Mouse (Mus musculus) kidney, embryonic 15.5 days (tissue): ENCODE data around the gene Mark1. TPM values are rescaled to one million over a fixed set of nuclear protein-coding genes. Genes with fewer than 3 reads are reported as not detected.

Experiments used
- ATAC-seq: fragments of 200-750 bp; cut with Nextera tagmentation; replicated peaks from 2 replicates; pipeline ENCODE4 v1.8.0; 2017; ENCODE audit warnings: moderate TSS enrichment; ENCODE audit not compliant: low FRiP score
- H3K27ac ChIP-seq: fragments of 300-500 bp; sonication (generic); 2 replicates; pipeline ENCODE4 v1.5.1; 2015; ENCODE audit warnings: mild to moderate bottlenecking, inconsistent platforms
- H3K27me3 ChIP-seq: fragments of 300-500 bp; sonication (generic); 2 replicates; pipeline ENCODE4 v1.6.1; 2015; ENCODE audit warnings: inconsistent platforms
- H3K36me3 ChIP-seq: fragments of 300-500 bp; sonication (generic); 2 replicates; pipeline ENCODE4 v1.6.1; 2015; ENCODE audit warnings: inconsistent platforms
- H3K4me1 ChIP-seq: fragments of 300-500 bp; sonication (generic); 2 replicates; pipeline ENCODE4 v1.6.1; 2015; ENCODE audit warnings: inconsistent platforms
- H3K4me2 ChIP-seq: fragments of 300-500 bp; sonication (generic); 2 replicates; pipeline ENCODE4 v1.6.1; 2015; ENCODE audit warnings: moderate library complexity, mild to moderate bottlenecking, inconsistent platforms
- H3K4me3 ChIP-seq: fragments of 300-500 bp; sonication (generic); replicated peaks from 2 replicates; pipeline ENCODE4 v1.5.1; 2015; ENCODE audit warnings: mild to moderate bottlenecking, inconsistent platforms
- H3K9ac ChIP-seq: fragments of 300-500 bp; sonication (generic); 2 replicates; pipeline ENCODE4 v1.6.1; 2015; ENCODE audit warnings: mild to moderate bottlenecking, inconsistent platforms
- H3K9me3 ChIP-seq: fragments of 300-500 bp; sonication (generic); replicated peaks from 2 replicates; pipeline ENCODE4 v1.6.1; 2016; ENCODE audit warnings: inconsistent platforms
- WGBS: fragments of 180-500 bp; shearing (Covaris S2); methylation state at CpG from one replicate; pipeline ENCODE4 v1.1.7; 2015; ENCODE audit warnings: mixed read lengths; 5-methylcytosine and 5-hydroxymethylcytosine counted together
- polyA plus RNA-seq: library from polyadenylated mRNA; unstranded; fragments of >200 nt; fragmentation: Nextera tagmentation; extraction: Ambion mirVana; gene quantifications from 2 replicates; pipeline ENCODE4 v1.2.1, GENCODE M21; 2015

Gene Mark1
- polyA plus RNA-seq, 1 experiment from 2014 or later = 1.7 TPM

GRCm38 (mm10) chr1:184958388-184958787 is 41.0 kb downstream of the Mark1 start:
- Histone ChIP-seq H3K9me3 (no peaks in the 10 kb centered on the region; the same call in 1 of the 2 replicates), H3K27ac (no peak overlapping the region), H3K4me2 (no peak overlapping the region), H3K4me3 (no peak overlapping the region), H3K9ac (no peak overlapping the region), H3K27me3 (no peaks in the 10 kb centered on the region), H3K36me3 (no peaks in the 10 kb centered on the region), H3K4me1 (no peaks in the 10 kb centered on the region)
- 71% methylated on average over 6 of the region's 6 CpGs for WGBS
- no peak for ATAC-seq

- Histone ChIP-seq H3K36me3 (no peaks in the 10 kb centered on the region), H3K4me2 (no peak overlapping the region), H3K9ac (no peak overlapping the region), H3K27me3 (no peaks in the 10 kb centered on the region), H3K4me3 (no peak overlapping the region), H3K27ac (no peak overlapping the region), H3K9me3 (no peaks in the 10 kb centered on the region; the same call in 1 of the 2 replicates), H3K4me1 (no peaks in the 10 kb centered on the region)
- 44% methylated on average over 5 of the region's 5 CpGs for WGBS
- no peak for ATAC-seq
These were observed 47.6 kb downstream of the Mark1 start for GRCm38 (mm10) chr1:184951758-184952157.

- Histone ChIP-seq H3K9me3 (no peaks in the 10 kb centered on the region), H3K4me3 (no peak overlapping the region), H3K36me3 (no peaks in the 10 kb centered on the region), H3K9ac (no peak overlapping the region), H3K27me3 (no peaks in the 10 kb centered on the region), H3K4me2 (no peak overlapping the region), H3K27ac (no peak overlapping the region), H3K4me1 (no peaks in the 10 kb centered on the region)
- no peak for ATAC-seq
- 87% methylated on average over 11 of the region's 11 CpGs for WGBS
These were observed 48.3 kb downstream of the Mark1 start for GRCm38 (mm10) chr1:184951057-184951456.

- WGBS = 68% methylated on average over 4 of the region's 4 CpGs
- H3K9ac ChIP-seq = no peak overlapping the region
- no peaks in the 10 kb centered on the region for H3K9me3 ChIP-seq
- H3K27ac ChIP-seq = no peak overlapping the region
- H3K27me3 ChIP-seq = no peaks in the 10 kb centered on the region
- no peak overlapping the region for H3K4me3 ChIP-seq
- no peak for ATAC-seq
- no peaks in the 10 kb centered on the region for H3K36me3 ChIP-seq
- no peaks in the 10 kb centered on the region for H3K4me1 ChIP-seq
- H3K4me2 ChIP-seq = no peak overlapping the region
These were observed 61.3 kb downstream of the Mark1 start for GRCm38 (mm10) chr1:184938106-184938505.

- ATAC-seq = no peak
- H3K36me3 ChIP-seq = no peaks in the 10 kb centered on the region
- no peaks in the 10 kb centered on the region for H3K27me3 ChIP-seq
- H3K9ac ChIP-seq = no peak overlapping the region
- 57% methylated on average over 5 of the region's 5 CpGs for WGBS
- H3K4me1 ChIP-seq = no peaks in the 10 kb centered on the region
- no peak overlapping the region for H3K4me2 ChIP-seq
- no peak overlapping the region for H3K27ac ChIP-seq
- no peak overlapping the region for H3K4me3 ChIP-seq
- H3K9me3 ChIP-seq = no peaks in the 10 kb centered on the region
These were observed 63.4 kb downstream of the Mark1 start for GRCm38 (mm10) chr1:184935980-184936379.

- no peaks in the 10 kb centered on the region for H3K36me3 ChIP-seq
- H3K9ac ChIP-seq = no peak overlapping the region
- 59% methylated on average over 6 of the region's 6 CpGs for WGBS
- no peak overlapping the region for H3K4me2 ChIP-seq
- no peak overlapping the region for H3K4me3 ChIP-seq
- no peak overlapping the region for H3K27ac ChIP-seq
- no peak for ATAC-seq
- H3K4me1 ChIP-seq = no peaks in the 10 kb centered on the region
- H3K9me3 ChIP-seq = no peaks in the 10 kb centered on the region
- H3K27me3 ChIP-seq = no peaks in the 10 kb centered on the region
These were observed 63.9 kb downstream of the Mark1 start for GRCm38 (mm10) chr1:184935490-184935889.

GRCm38 (mm10) chr1:184931097-184931496 is 68.3 kb downstream of the Mark1 start:
- 89% methylated on average over 6 of the region's 6 CpGs for WGBS
- Histone ChIP-seq H3K9ac (no peak overlapping the region), H3K27ac (no peak overlapping the region), H3K4me3 (no peak overlapping the region), H3K36me3 (no peaks in the 10 kb centered on the region), H3K27me3 (no peaks in the 10 kb centered on the region), H3K4me2 (no peak overlapping the region), H3K9me3 (no peaks in the 10 kb centered on the region), H3K4me1 (no peaks in the 10 kb centered on the region)
- no peak for ATAC-seq

- H3K36me3 ChIP-seq = no peaks in the 10 kb centered on the region
- H3K27me3 ChIP-seq = no peaks in the 10 kb centered on the region
- no peak overlapping the region for H3K27ac ChIP-seq
- WGBS = 90% methylated on average over 1 of the region's 1 CpGs
- H3K9ac ChIP-seq = no peak overlapping the region
- no peak overlapping the region for H3K4me2 ChIP-seq
- no peak for ATAC-seq
- H3K9me3 ChIP-seq = no peaks in the 10 kb centered on the region
- H3K4me1 ChIP-seq = no peaks in the 10 kb centered on the region
- no peak overlapping the region for H3K4me3 ChIP-seq
These were observed 71.0 kb downstream of the Mark1 start for GRCm38 (mm10) chr1:184928382-184928781.

GRCm38 (mm10) chr1:184927911-184928310 is 71.5 kb downstream of the Mark1 start:
- H3K36me3 ChIP-seq = no peaks in the 10 kb centered on the region
- no peak for ATAC-seq
- WGBS = 94% methylated on average over 1 of the region's 1 CpGs
- H3K4me2 ChIP-seq = no peak overlapping the region
- H3K4me1 ChIP-seq = no peaks in the 10 kb centered on the region
- H3K27me3 ChIP-seq = no peaks in the 10 kb centered on the region
- H3K4me3 ChIP-seq = no peak overlapping the region
- H3K9ac ChIP-seq = no peak overlapping the region
- H3K9me3 ChIP-seq = no peaks in the 10 kb centered on the region
- H3K27ac ChIP-seq = no peak overlapping the region

GRCm38 (mm10) chr1:184922824-184923223 is 76.5 kb downstream of the Mark1 start:
- no peak overlapping the region for H3K4me3 ChIP-seq
- H3K9ac ChIP-seq = no peak overlapping the region
- no peaks in the 10 kb centered on the region for H3K27me3 ChIP-seq
- H3K36me3 ChIP-seq = peaks cover 15% of the 10 kb centered on the region
- ATAC-seq = no peak
- H3K4me1 ChIP-seq = no peaks in the 10 kb centered on the region
- no peak overlapping the region for H3K4me2 ChIP-seq
- no peak overlapping the region for H3K27ac ChIP-seq
- no peaks in the 10 kb centered on the region for H3K9me3 ChIP-seq
- 82% methylated on average over 13 of the region's 13 CpGs for WGBS

GRCm38 (mm10) chr1:184920057-184920456 is 79.3 kb downstream of the Mark1 start:
- H3K36me3 ChIP-seq = peaks cover 15% of the 10 kb centered on the region
- ATAC-seq = no peak
- H3K27ac ChIP-seq = no peak overlapping the region
- H3K4me3 ChIP-seq = no peak overlapping the region
- no peaks in the 10 kb centered on the region for H3K9me3 ChIP-seq
- H3K4me2 ChIP-seq = no peak overlapping the region
- 73% methylated on average over 5 of the region's 5 CpGs for WGBS
- no peaks in the 10 kb centered on the region for H3K4me1 ChIP-seq
- no peaks in the 10 kb centered on the region for H3K27me3 ChIP-seq
- H3K9ac ChIP-seq = no peak overlapping the region

- ATAC-seq = no peak
- 93% methylated on average over 5 of the region's 5 CpGs for WGBS
- H3K4me2 ChIP-seq = no peak overlapping the region
- no peaks in the 10 kb centered on the region for H3K27me3 ChIP-seq
- no peaks in the 10 kb centered on the region for H3K9me3 ChIP-seq
- H3K4me1 ChIP-seq = no peaks in the 10 kb centered on the region
- no peak overlapping the region for H3K27ac ChIP-seq
- H3K4me3 ChIP-seq = no peak overlapping the region
- H3K36me3 ChIP-seq = peaks cover 18% of the 10 kb centered on the region
- H3K9ac ChIP-seq = no peak overlapping the region
These were observed 81.0 kb downstream of the Mark1 start for GRCm38 (mm10) chr1:184918227-184918888.

- Histone ChIP-seq H3K27me3 (no peaks in the 10 kb centered on the region), H3K27ac (no peak overlapping the region), H3K4me3 (no peak overlapping the region), H3K9me3 (no peaks in the 10 kb centered on the region), H3K36me3 (peaks cover 22% of the 10 kb centered on the region), H3K4me2 (no peak overlapping the region), H3K9ac (no peak overlapping the region), H3K4me1 (no peaks in the 10 kb centered on the region)
- WGBS = 89% methylated on average over 18 of the region's 18 CpGs
- ATAC-seq = no peak
These were observed 87.0 kb downstream of the Mark1 start for GRCm38 (mm10) chr1:184912336-184912735.
